Mouse (Mus musculus) limb, embryonic 14.5 days (tissue): Measurements from ENCODE around the gene Tmem117. TPM values are rescaled to one million over a fixed set of nuclear protein-coding genes. Genes with fewer than 3 reads are reported as not detected.

ENCODE experiments used
- ATAC-seq: fragments of 200-750 bp; cut with Nextera tagmentation; 2 replicates; pipeline ENCODE4 v1.8.0; 2017; ENCODE audit warnings: low read depth, moderate number of reproducible peaks, moderate TSS enrichment; ENCODE audit not compliant: low FRiP score
- DNase-seq: peaks from one replicate; pipeline ENCODE4 v3.0.0-alpha.2; 2015; ENCODE audit warnings: low spot score
- H3K27ac ChIP-seq: fragments of 300-500 bp; sonication (generic); replicated peaks from 2 replicates; pipeline ENCODE4 v1.5.1; 2014; ENCODE audit warnings: low read depth, mild to moderate bottlenecking, low read length, moderate library complexity, mixed read lengths
- H3K27me3 ChIP-seq: fragments of 300-500 bp; sonication (generic); 2 replicates; pipeline ENCODE4 v1.6.1; 2014; ENCODE audit warnings: low read length, mixed read lengths; ENCODE audit not compliant: control insufficient read depth, insufficient read depth
- H3K36me3 ChIP-seq: fragments of 300-500 bp; sonication (generic); 2 replicates; pipeline ENCODE4 v1.6.1; 2014; ENCODE audit warnings: mild to moderate bottlenecking, low read length, moderate library complexity, mixed read lengths; ENCODE audit not compliant: control insufficient read depth, insufficient read depth
- H3K4me1 ChIP-seq: fragments of 300-500 bp; sonication (generic); 2 replicates; pipeline ENCODE4 v1.6.1; 2014; ENCODE audit warnings: antibody characterized with exemption, low read length, mixed read lengths; ENCODE audit not compliant: control insufficient read depth, insufficient read depth
- H3K4me2 ChIP-seq: fragments of 300-500 bp; sonication (generic); replicated peaks from 2 replicates; pipeline ENCODE4 v1.6.1; 2014; ENCODE audit warnings: low read depth, mild to moderate bottlenecking, low read length, moderate library complexity; ENCODE audit not compliant: severe bottlenecking
- H3K4me3 ChIP-seq: fragments of 300-500 bp; sonication (generic); replicated peaks from 2 replicates; pipeline ENCODE4 v1.5.1; 2014; ENCODE audit warnings: low read length
- H3K9ac ChIP-seq: fragments of 300-500 bp; sonication (generic); 2 replicates; pipeline ENCODE4 v1.6.1; 2014; ENCODE audit warnings: mild to moderate bottlenecking, low read depth, low read length, moderate library complexity; ENCODE audit not compliant: severe bottlenecking
- H3K9me3 ChIP-seq: fragments of 300-500 bp; sonication (generic); 2 replicates; pipeline ENCODE4 v1.6.1; 2016; ENCODE audit warnings: low read length; ENCODE audit not compliant: control insufficient read depth
- POLR2A ChIP-seq: fragments of 200-500 bp; IDR thresholded peaks from 2 replicates; pipeline ENCODE4 v1.8.0; 2012; ENCODE audit warnings: inconsistent platforms, mild to moderate bottlenecking, moderate library complexity, borderline replicate concordance; ENCODE audit not compliant: insufficient read depth, insufficient read length; ENCODE audit errors: extremely low read depth
- WGBS: fragments of 180-500 bp; shearing (Covaris S2); extraction: QIAGEN DNeasy Blood & Tissue Kit; methylation state at CpG from one replicate; pipeline ENCODE4 v1.1.7; 2014; 5-methylcytosine and 5-hydroxymethylcytosine counted together
- polyA plus RNA-seq, 2 experiments: library from polyadenylated mRNA; depleted of rRNA in 1 of 2; stranded (reverse) in 1 of 2; unstranded in 1 of 2; fragments of >200 nt; fragmentation: Nextera tagmentation in 1 of 2; extraction: Ambion mirVana in 1 of 2; gene quantifications; 2 replicates each; pipeline versions ENCODE4 v1.2.1 to v1.2.3; 2012 to 2014

Tmem117 gene
- 1.7 and 1.9 TPM in 2 replicates for polyA plus RNA-seq (2012; rRNA removed)
- 5.5 and 5.9 TPM in 2 replicates for polyA plus RNA-seq (2014; fragmentation: Nextera tagmentation; extraction: Ambion mirVana)

GRCm38 (mm10) chr15:94628830-94629601 lies at the start of gene Tmem117:
TSS of gene Tmem117 (plus strand) at chr15:94629232.
- Histone ChIP-seq H3K27me3 (peaks cover 6% of the 10 kb centered on the region), H3K9ac (peak within 1 kb of the TSS; percentile 78), H3K4me1 (no peaks in the 10 kb centered on the region), H3K27ac (no peak within 1 kb of the TSS), H3K4me2 (peak within 1 kb of the TSS; percentile 98), H3K4me3 (peak within 1 kb of the TSS; percentile 62), H3K9me3 (no peaks in the 10 kb centered on the region), H3K36me3 (no peaks in the 10 kb centered on the region)
- ATAC-seq (peak; percentile 71), DNase-seq (no peak)
- WGBS: under 1% methylated on average over 56 of the region's 96 CpGs
- TF ChIP-seq POLR2A: no peak

GRCm38 (mm10) chr15:94582000-94582593 lies 46.9 kb upstream of the Tmem117 start:
- no peak for ATAC-seq
- H3K4me3 ChIP-seq: no peak overlapping the region
- no peaks in the 10 kb centered on the region for H3K9me3 ChIP-seq
- H3K4me1 ChIP-seq: no peaks in the 10 kb centered on the region
- no peak overlapping the region for H3K9ac ChIP-seq
- no peak overlapping the region for H3K27ac ChIP-seq
- no peak overlapping the region for H3K4me2 ChIP-seq
- TF ChIP-seq POLR2A: no peak
- DNase-seq: no peak
- H3K27me3 ChIP-seq: no peaks in the 10 kb centered on the region
- peaks cover 71% of the 10 kb centered on the region for H3K36me3 ChIP-seq
- 47% methylated on average over 7 of the region's 7 CpGs for WGBS

GRCm38 (mm10) chr15:94583153-94583552 lies 45.9 kb upstream of the Tmem117 start:
- no peak overlapping the region for H3K4me3 ChIP-seq
- TF ChIP-seq POLR2A: no peak
- no peaks in the 10 kb centered on the region for H3K27me3 ChIP-seq
- H3K9ac ChIP-seq: no peak overlapping the region
- no peak overlapping the region for H3K4me2 ChIP-seq
- no peak overlapping the region for H3K27ac ChIP-seq
- DNase-seq (no peak), ATAC-seq (no peak)
- 78% methylated on average over 10 of the region's 10 CpGs for WGBS
- H3K4me1 ChIP-seq: peaks cover 5% of the 10 kb centered on the region; the same call in 1 of the 2 replicates
- peaks cover 69% of the 10 kb centered on the region for H3K36me3 ChIP-seq
- H3K9me3 ChIP-seq: no peaks in the 10 kb centered on the region

- H3K9me3 ChIP-seq: no peaks in the 10 kb centered on the region
- peaks cover 9% of the 10 kb centered on the region; the same call in 1 of the 2 replicates for H3K4me1 ChIP-seq
- H3K27ac ChIP-seq: no peak overlapping the region
- H3K4me3 ChIP-seq: no peak overlapping the region
- 89% methylated on average over 4 of the region's 4 CpGs for WGBS
- H3K36me3 ChIP-seq: peaks cover 60% of the 10 kb centered on the region
- DNase-seq (no peak), ATAC-seq (no peak)
- TF ChIP-seq POLR2A: no peak
- no peak overlapping the region for H3K9ac ChIP-seq
- no peak overlapping the region for H3K4me2 ChIP-seq
- H3K27me3 ChIP-seq: no peaks in the 10 kb centered on the region
Observed at GRCm38 (mm10) chr15:94584738-94585137, 44.3 kb upstream of the Tmem117 start.

- Histone ChIP-seq H3K4me1 (peaks cover 9% of the 10 kb centered on the region; the same call in 1 of the 2 replicates), H3K9ac (0 out of 2 replicates have a peak overlapping the region, but pooled peaks have one; percentile 88), H3K4me3 (peak overlapping the region; percentile 92), H3K4me2 (peak overlapping the region; percentile 77), H3K9me3 (no peaks in the 10 kb centered on the region), H3K27ac (no peak overlapping the region), H3K27me3 (no peaks in the 10 kb centered on the region), H3K36me3 (peaks cover 29% of the 10 kb centered on the region)
- DNase-seq: no peak
- ATAC-seq: no peak
- 58% methylated on average over 9 of the region's 9 CpGs for WGBS
- TF ChIP-seq POLR2A: no peak
Observed at GRCm38 (mm10) chr15:94587826-94588715, 41.0 kb upstream of the Tmem117 start.
